Mouse (Mus musculus): ENCODE measurements around the gene Greb1.

Gene Greb1

GRCm38 (mm10) chr12:16803956-16804430, 3.3 kb upstream of the Greb1 start:
- no peak for DNase-seq

GRCm38 (mm10) chr12:16803237-16803955, 2.7 kb upstream of the Greb1 start:
- DNase-seq = no peak

GRCm38 (mm10) chr12:16800959-16801315, 251 bp upstream of the Greb1 start:
- no peak for DNase-seq

- DNase-seq = no peak
Observed at GRCm38 (mm10) chr12:16799928-16800258, 793 bp downstream of the Greb1 start.

- DNase-seq = no peak
Observed at GRCm38 (mm10) chr12:16798894-16799293, 1.8 kb downstream of the Greb1 start.

- no peak for DNase-seq
Observed at GRCm38 (mm10) chr12:16795781-16796180, 4.9 kb downstream of the Greb1 start.

GRCm38 (mm10) chr12:16793371-16793770, 7.3 kb downstream of the Greb1 start:
- DNase-seq = no peak

GRCm38 (mm10) chr12:16790456-16790855, 10.2 kb downstream of the Greb1 start:
- no peak for DNase-seq

GRCm38 (mm10) chr12:16789756-16790155, 10.9 kb downstream of the Greb1 start:
- no peak for DNase-seq

- no peak for DNase-seq
Observed at GRCm38 (mm10) chr12:16789199-16789598, 11.5 kb downstream of the Greb1 start.

GRCm38 (mm10) chr12:16788600-16788999, 12.1 kb downstream of the Greb1 start:
- DNase-seq = no peak

- no peak for DNase-seq
Observed at GRCm38 (mm10) chr12:16781034-16781746, 19.5 kb downstream of the Greb1 start.

- no peak for DNase-seq
Observed at GRCm38 (mm10) chr12:16780320-16780719, 20.4 kb downstream of the Greb1 start.

- no peak for DNase-seq
Observed at GRCm38 (mm10) chr12:16779165-16779564, 21.5 kb downstream of the Greb1 start.

- DNase-seq = no peak
Observed at GRCm38 (mm10) chr12:16778523-16778922, 22.2 kb downstream of the Greb1 start.

- DNase-seq = no peak
Observed at GRCm38 (mm10) chr12:16775351-16775750, 25.3 kb downstream of the Greb1 start.

- DNase-seq = no peak
Observed at GRCm38 (mm10) chr12:16774605-16775004, 26.1 kb downstream of the Greb1 start.

GRCm38 (mm10) chr12:16769601-16770165, 31.0 kb downstream of the Greb1 start:
- no peak for DNase-seq

- no peak for DNase-seq
Observed at GRCm38 (mm10) chr12:16768711-16769110, 32.0 kb downstream of the Greb1 start.

- DNase-seq = no peak
Observed at GRCm38 (mm10) chr12:16768251-16768650, 32.4 kb downstream of the Greb1 start.

- no peak for DNase-seq
Observed at GRCm38 (mm10) chr12:16764776-16765445, 35.8 kb downstream of the Greb1 start.

GRCm38 (mm10) chr12:16763649-16764422, 36.9 kb downstream of the Greb1 start:
- DNase-seq = no peak

- DNase-seq = no peak
Observed at GRCm38 (mm10) chr12:16761461-16761860, 39.2 kb downstream of the Greb1 start.

Measured in cerebellum, postnatal 14 days (tissue).